Mouse (Mus musculus): Measurements from ENCODE around the gene Opn5. TPM values are rescaled to one million over a fixed set of nuclear protein-coding genes. Genes with fewer than 3 reads are reported as not detected.
A peak's percentile ranks its signal among the peaks of the same experiment; 100 is the strongest.

The Opn5 gene
- total and polyA plus RNA-seq, 3 experiments: not detected

DNA sequence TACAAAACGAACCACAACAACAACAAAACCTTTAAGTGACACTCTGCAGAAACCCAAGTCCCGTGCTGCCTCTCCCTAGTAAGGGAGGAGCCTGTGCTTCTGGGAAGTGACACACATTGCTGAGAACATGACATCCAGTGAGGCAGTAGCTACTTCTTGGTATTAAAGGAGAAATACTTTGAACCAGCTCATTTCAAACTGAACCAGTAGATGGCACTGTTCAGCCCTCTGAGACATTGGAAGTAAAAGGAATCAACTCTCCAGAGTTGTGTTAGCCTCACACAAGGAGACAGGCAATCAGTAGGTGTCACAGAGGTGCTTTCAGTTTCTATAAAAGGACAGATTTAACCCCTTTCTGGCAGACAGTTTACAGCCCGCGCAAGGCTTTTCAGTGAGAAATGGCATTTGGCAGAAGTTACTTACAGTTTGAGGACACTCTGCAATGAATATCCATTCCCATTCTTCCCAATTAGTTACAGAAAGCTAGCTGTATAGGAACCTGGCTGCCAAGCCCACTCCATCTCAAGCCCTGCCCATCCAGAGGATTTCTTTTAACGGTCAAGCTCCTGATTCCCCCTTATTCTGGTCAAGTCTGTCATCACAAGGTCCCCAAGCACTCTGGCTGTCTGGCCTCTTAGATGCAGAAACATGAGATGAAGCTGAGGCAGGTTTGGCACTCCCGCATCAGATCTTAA lies 2.0 kb upstream of the Opn5 start:
- Histone ChIP-seq H3K9me3 (replicated peaks; ENCODE audit: low read length) (no peaks in the 10 kb centered on the region), H3K4me2 (ENCODE audit: insufficient read depth, low read depth, poor library complexity, severe bottlenecking) (no peak overlapping the region), H3K79me2 (replicated peaks; ENCODE audit: control insufficient read depth, extremely low read depth, insufficient read depth, poor library complexity, severe bottlenecking) (no peaks in the 10 kb centered on the region), H3K4me3 (replicated peaks in 1 of 3; ENCODE audit: low read depth in 2 of 3, low read length in 2 of 3, poor library complexity in 1 of 3) (no peak overlapping the region), H3K36me3 (replicated peaks in 1 of 2; ENCODE audit: control insufficient read depth in 1 of 2, insufficient read depth in 1 of 2, low read length in 1 of 2) (no peaks in the 10 kb centered on the region), H3K4me1 (ENCODE audit: control insufficient read depth in 1 of 2, insufficient read depth in 2 of 2) (no peaks in the 10 kb centered on the region), H3K27me3 (replicated peaks) (no peaks in the 10 kb centered on the region), H3K9ac (ENCODE audit: insufficient read depth, low read depth) (no peak overlapping the region), H3K27ac (ENCODE audit: insufficient read depth, low read depth) (no peak overlapping the region)
- TF ChIP-seq SMC3 (IDR thresholded peaks at IDR 0.05; ENCODE audit: low read depth, low read length): peak; percentile 29
- no peak for TF ChIP-seq MAX (IDR thresholded peaks at IDR 0.05; ENCODE audit: low read length)
- peak; percentile 33 for TF ChIP-seq RAD21 (IDR thresholded peaks at IDR 0.05; ENCODE audit: low read depth, low read length)
- TF ChIP-seq CTCF (conservative IDR thresholded peaks at IDR 0.05 in 1 of 2, IDR thresholded peaks at IDR 0.05 in 1 of 2; ENCODE audit: low read depth in 2 of 2, low read length in 2 of 2): peak; percentile 56 to 70
- no peak for TF ChIP-seq JUND (conservative IDR thresholded peaks at IDR 0.05; ENCODE audit: low read depth, low read length)
- dilution Hi-C loops (cut with MboI; ENCODE audit: extremely low pct_ligation_motif_present, extremely low pct_unique_long_range_greater_than_20kb, low sequenced_read_pairs) (no loop called here), in situ Hi-C loops (cut with MboI; ENCODE audit: low pct_ligation_motif_present, low pct_unique_long_range_greater_than_20kb, low sequenced_read_pairs) (no loop called here)
- DNase-seq (ENCODE audit: extremely low read depth): peak; percentile 54

- Histone ChIP-seq H3K9ac (ENCODE audit: insufficient read depth, low read depth) (no peak overlapping the region), H3K27me3 (replicated peaks) (peaks cover 3% of the 10 kb centered on the region), H3K4me2 (ENCODE audit: insufficient read depth, low read depth, poor library complexity, severe bottlenecking) (no peak overlapping the region), H3K4me1 (ENCODE audit: control insufficient read depth in 1 of 2, insufficient read depth in 2 of 2) (no peaks in the 10 kb centered on the region), H3K27ac (ENCODE audit: insufficient read depth, low read depth) (no peak overlapping the region), H3K9me3 (replicated peaks; ENCODE audit: low read length) (no peaks in the 10 kb centered on the region), H3K4me3 (replicated peaks in 1 of 3; ENCODE audit: low read depth in 2 of 3, low read length in 2 of 3, poor library complexity in 1 of 3) (no peak overlapping the region), H3K79me2 (replicated peaks; ENCODE audit: control insufficient read depth, extremely low read depth, insufficient read depth, poor library complexity, severe bottlenecking) (no peaks in the 10 kb centered on the region), H3K36me3 (replicated peaks in 1 of 2; ENCODE audit: control insufficient read depth in 1 of 2, insufficient read depth in 1 of 2, low read length in 1 of 2) (no peaks in the 10 kb centered on the region)
- dilution Hi-C loops (cut with MboI; ENCODE audit: extremely low pct_ligation_motif_present, extremely low pct_unique_long_range_greater_than_20kb, low sequenced_read_pairs): no loop called here
- no peak for DNase-seq (ENCODE audit: extremely low read depth)
- in situ Hi-C loops (cut with MboI; ENCODE audit: low pct_ligation_motif_present, low pct_unique_long_range_greater_than_20kb, low sequenced_read_pairs): no loop called here
- no peak for TF ChIP-seq KAT2A (IDR thresholded peaks at IDR 0.05; ENCODE audit: insufficient replicate concordance, low read length)
Measured at GRCm38 (mm10) chr17:42608270-42608669, 2.9 kb downstream of the Opn5 start.

DNA sequence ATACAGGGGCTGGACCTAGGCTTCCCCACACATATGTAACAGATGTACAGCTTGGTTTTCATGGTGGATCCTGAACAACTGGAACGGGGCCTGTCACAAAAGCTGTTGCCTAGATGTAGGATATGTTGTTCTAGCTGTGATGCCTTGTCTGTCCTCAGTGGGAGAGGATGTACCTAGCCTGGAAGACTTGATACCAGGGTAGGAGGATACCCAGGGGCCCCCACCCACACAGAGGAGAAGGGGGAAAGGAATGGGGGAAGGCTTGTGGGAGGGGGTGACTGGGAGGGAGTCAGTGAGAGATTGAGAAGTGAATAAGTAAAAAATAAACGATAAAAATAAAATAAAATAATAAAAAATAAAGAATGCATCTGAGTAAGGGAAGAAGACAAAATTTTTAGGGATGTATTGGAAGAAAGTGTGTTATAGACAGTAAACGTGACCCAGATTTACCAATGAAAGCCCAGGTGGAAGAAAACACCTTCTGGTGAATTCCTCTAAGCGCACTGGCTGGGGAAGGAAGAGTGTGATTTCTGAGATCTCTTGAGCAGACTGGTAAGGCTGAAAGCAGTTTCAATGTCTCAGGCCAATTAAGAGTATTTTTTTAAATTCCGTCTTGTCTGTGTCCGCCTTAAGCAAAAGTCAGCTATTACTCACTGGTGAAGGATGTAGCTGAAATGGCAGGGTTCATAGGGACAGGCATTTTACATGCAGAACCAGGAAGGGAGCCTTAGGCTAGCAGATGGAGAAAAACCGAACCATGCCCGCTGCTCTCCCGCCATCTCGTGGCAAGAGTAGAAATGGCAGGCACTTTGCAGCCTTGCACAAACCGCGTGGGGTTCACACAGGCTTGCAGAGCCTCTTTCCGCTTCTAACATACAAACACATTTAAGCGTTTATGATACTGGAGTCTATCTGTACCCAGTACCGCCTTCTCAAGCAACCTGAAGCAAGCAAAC lies 8.1 kb downstream of the Opn5 start:
- DNase-seq (ENCODE audit: extremely low read depth): peak; percentile 63
- dilution Hi-C loops (cut with MboI; ENCODE audit: extremely low pct_ligation_motif_present, extremely low pct_unique_long_range_greater_than_20kb, low sequenced_read_pairs): no loop called here
- TF ChIP-seq MAX (IDR thresholded peaks at IDR 0.05; ENCODE audit: low read length): no peak
- no peak for TF ChIP-seq UBTF (IDR thresholded peaks at IDR 0.05; ENCODE audit: low read depth, low read length)
- no peak for TF ChIP-seq ETS1 (conservative IDR thresholded peaks at IDR 0.05; ENCODE audit: low read depth, low read length)
- TF ChIP-seq CTCF (conservative IDR thresholded peaks at IDR 0.05 in 1 of 2, IDR thresholded peaks at IDR 0.05 in 1 of 2; ENCODE audit: low read depth in 2 of 2, low read length in 2 of 2): peak; percentile 60 to 73; a peak in 3 of 4 replicates
- TF ChIP-seq RCOR1 (conservative IDR thresholded peaks at IDR 0.05; ENCODE audit: low read depth, low read length): no peak
- peak; percentile 77 for TF ChIP-seq RAD21 (IDR thresholded peaks at IDR 0.05; ENCODE audit: low read depth, low read length)
- TF ChIP-seq JUN (IDR thresholded peaks at IDR 0.05; ENCODE audit: insufficient read depth, low read depth, low read length): no peak
- no peak for TF ChIP-seq EP300 (IDR thresholded peaks at IDR 0.05; ENCODE audit: low read length)
- TF ChIP-seq SMC3 (IDR thresholded peaks at IDR 0.05; ENCODE audit: low read depth, low read length): peak; percentile 54
- TF ChIP-seq USF2 (conservative IDR thresholded peaks at IDR 0.05; ENCODE audit: low read depth, low read length): no peak
- no peak for TF ChIP-seq CHD1 (IDR thresholded peaks at IDR 0.05; ENCODE audit: low read depth, low read length)
- TF ChIP-seq ZNF384 (IDR thresholded peaks at IDR 0.05; ENCODE audit: low read depth, low read length): no peak
- no peak for TF ChIP-seq HCFC1 (IDR thresholded peaks at IDR 0.05; ENCODE audit: low read depth, low read length)
- no peak for TF ChIP-seq MAFK (IDR thresholded peaks at IDR 0.05; ENCODE audit: insufficient replicate concordance, low read length)
- no peak for TF ChIP-seq NRF1 (IDR thresholded peaks at IDR 0.05; ENCODE audit: low read depth, low read length)
- no peak for TF ChIP-seq GABPA (IDR thresholded peaks at IDR 0.05; ENCODE audit: insufficient replicate concordance, low read depth, low read length)
- no peak for TF ChIP-seq TCF12 (IDR thresholded peaks at IDR 0.05; ENCODE audit: low read depth, low read length)
- no peak for TF ChIP-seq JUND (conservative IDR thresholded peaks at IDR 0.05; ENCODE audit: low read depth, low read length)
- Histone ChIP-seq H3K27me3 (replicated peaks) (peaks cover 3% of the 10 kb centered on the region), H3K4me1 (ENCODE audit: control insufficient read depth in 1 of 2, insufficient read depth in 2 of 2) (no peaks in the 10 kb centered on the region), H3K4me3 (replicated peaks in 1 of 3; ENCODE audit: low read depth in 2 of 3, low read length in 2 of 3, poor library complexity in 1 of 3) (no peak overlapping the region), H3K36me3 (replicated peaks in 1 of 2; ENCODE audit: control insufficient read depth in 1 of 2, insufficient read depth in 1 of 2, low read length in 1 of 2) (no peaks in the 10 kb centered on the region), H3K9ac (ENCODE audit: insufficient read depth, low read depth) (no peak overlapping the region), H3K79me2 (replicated peaks; ENCODE audit: control insufficient read depth, extremely low read depth, insufficient read depth, poor library complexity, severe bottlenecking) (no peaks in the 10 kb centered on the region), H3K27ac (ENCODE audit: insufficient read depth, low read depth) (no peak overlapping the region), H3K4me2 (ENCODE audit: insufficient read depth, low read depth, poor library complexity, severe bottlenecking) (no peak overlapping the region), H3K9me3 (replicated peaks; ENCODE audit: low read length) (no peaks in the 10 kb centered on the region)
- in situ Hi-C loops (cut with MboI; ENCODE audit: low pct_ligation_motif_present, low pct_unique_long_range_greater_than_20kb, low sequenced_read_pairs): no loop called here
